Mouse (Mus musculus) hindbrain, embryonic 11.5 days (tissue): Measurements from ENCODE around the gene Ing5. TPM values are rescaled to one million over a fixed set of nuclear protein-coding genes. Genes with fewer than 3 reads are reported as not detected.
"Not testable (repeated sequence)": the region's sequence is repeated elsewhere in the genome, so short reads cannot be mapped to it uniquely, and the experiment has no call there.

Experiments used
- ATAC-seq: fragments of 200-750 bp; cut with Nextera tagmentation; 2 replicates; pipeline ENCODE4 v1.8.0; 2017; ENCODE audit warnings: mild to moderate bottlenecking, moderate TSS enrichment, moderate library complexity; ENCODE audit not compliant: low FRiP score
- DNase-seq: peaks from one replicate; pipeline ENCODE4 v3.0.0-alpha.2; 2015; ENCODE audit warnings: low spot score
- H3K27ac ChIP-seq: fragments of 300-500 bp; sonication (generic); 2 replicates; pipeline ENCODE4 v1.5.1; 2014; ENCODE audit warnings: mild to moderate bottlenecking, low read depth, low read length
- H3K27me3 ChIP-seq: fragments of 300-500 bp; sonication (generic); 2 replicates; pipeline ENCODE4 v1.6.1; 2014; ENCODE audit warnings: mild to moderate bottlenecking, low read length, moderate library complexity, mixed read lengths; ENCODE audit not compliant: control insufficient read depth, insufficient read depth
- H3K36me3 ChIP-seq: fragments of 300-500 bp; sonication (generic); 2 replicates; pipeline ENCODE4 v1.6.1; 2014; ENCODE audit warnings: mild to moderate bottlenecking, low read length, moderate library complexity, mixed read lengths; ENCODE audit not compliant: control insufficient read depth, insufficient read depth
- H3K4me1 ChIP-seq: fragments of 300-500 bp; sonication (generic); replicated peaks from 2 replicates; pipeline ENCODE4 v1.6.1; 2014; ENCODE audit warnings: low read length, mixed read lengths; ENCODE audit not compliant: control insufficient read depth, insufficient read depth
- H3K4me2 ChIP-seq: fragments of 300-500 bp; sonication (generic); replicated peaks from 2 replicates; pipeline ENCODE4 v1.6.1; 2014; ENCODE audit warnings: mild to moderate bottlenecking, low read depth, low read length
- H3K4me3 ChIP-seq: fragments of 300-500 bp; sonication (generic); 2 replicates; pipeline ENCODE4 v1.5.1; 2014; ENCODE audit warnings: low read depth, low read length
- H3K9ac ChIP-seq: fragments of 300-500 bp; sonication (generic); 2 replicates; pipeline ENCODE4 v1.6.1; 2014; ENCODE audit warnings: low read depth, low read length
- H3K9me3 ChIP-seq: fragments of 300-500 bp; sonication (generic); 2 replicates; pipeline ENCODE4 v1.6.1; 2016; ENCODE audit warnings: low read length; ENCODE audit not compliant: control insufficient read depth
- WGBS: fragments of 180-500 bp; shearing (Covaris S2); extraction: QIAGEN DNeasy Blood & Tissue Kit; methylation state at CpG from one replicate; pipeline ENCODE4 v1.1.7; 2014; 5-methylcytosine and 5-hydroxymethylcytosine counted together
- polyA plus RNA-seq: library from polyadenylated mRNA; unstranded; fragments of >200 nt; fragmentation: Nextera tagmentation; extraction: Ambion mirVana; gene quantifications from 2 replicates; pipeline ENCODE4 v1.2.1, GENCODE M21; 2014

The Ing5 gene
- polyA plus RNA-seq, 1 experiment from 2014 or later, result 15.0 TPM

GRCm38 (mm10) chr1:93836532-93836913, 32.8 kb downstream of the Ing5 start:
- no peak overlapping the region for H3K27ac ChIP-seq
- H3K9ac ChIP-seq, result no peak overlapping the region
- DNase-seq (no peak), ATAC-seq (no peak)
- H3K9me3 ChIP-seq, result no peaks in the 10 kb centered on the region
- WGBS, result 91% methylated on average over 2 of the region's 2 CpGs
- no peak overlapping the region for H3K4me2 ChIP-seq
- H3K27me3 ChIP-seq, result no peaks in the 10 kb centered on the region
- no peaks in the 10 kb centered on the region for H3K4me1 ChIP-seq
- no peak overlapping the region for H3K4me3 ChIP-seq
- H3K36me3 ChIP-seq, result no peaks in the 10 kb centered on the region

GRCm38 (mm10) chr1:93837335-93837734, 33.6 kb downstream of the Ing5 start:
- ATAC-seq, result no peak
- Histone ChIP-seq H3K4me2 (no peak overlapping the region), H3K36me3 (no peaks in the 10 kb centered on the region), H3K4me3 (no peak overlapping the region), H3K4me1 (no peaks in the 10 kb centered on the region), H3K27me3 (no peaks in the 10 kb centered on the region), H3K27ac (no peak overlapping the region), H3K9me3 (no peaks in the 10 kb centered on the region), H3K9ac (no peak overlapping the region)
- no peak for DNase-seq
- WGBS, result 95% methylated on average over 7 of the region's 8 CpGs

- H3K9me3 ChIP-seq, H3K4me2 ChIP-seq, H3K4me1 ChIP-seq, H3K4me3 ChIP-seq, H3K27ac ChIP-seq, H3K9ac ChIP-seq, ATAC-seq, DNase-seq, H3K27me3 ChIP-seq, H3K36me3 ChIP-seq: not testable (repeated sequence)
- 91% methylated on average over 6 of the region's 8 CpGs for WGBS
These were observed 34.8 kb downstream of the Ing5 start for GRCm38 (mm10) chr1:93838569-93838968.

GRCm38 (mm10) chr1:93845766-93846366, 42.1 kb downstream of the Ing5 start:
- ATAC-seq, result peak; percentile 60; the same call in 1 of the 2 replicates
- not testable (repeated sequence) for H3K9ac ChIP-seq, H3K36me3 ChIP-seq

GRCm38 (mm10) chr1:93855790-93856189, 52.0 kb downstream of the Ing5 start:
- not testable (repeated sequence) for H3K9me3 ChIP-seq, H3K27ac ChIP-seq, H3K27me3 ChIP-seq, H3K36me3 ChIP-seq, H3K9ac ChIP-seq, H3K4me2 ChIP-seq, DNase-seq, H3K4me3 ChIP-seq, H3K4me1 ChIP-seq, ATAC-seq
- WGBS, result 85% methylated on average over 4 of the region's 4 CpGs

More at GRCm38 (mm10) chr1:93845766-93846366, 42.1 kb downstream of the Ing5 start:
- H3K4me3 ChIP-seq, DNase-seq, H3K9me3 ChIP-seq, H3K4me1 ChIP-seq, H3K4me2 ChIP-seq, H3K27me3 ChIP-seq, H3K27ac ChIP-seq: not testable (repeated sequence)
- WGBS, result 88% methylated on average over 1 of the region's 3 CpGs

GRCm38 (mm10) chr1:93857370-93857769, 53.6 kb downstream of the Ing5 start:
- H3K27me3 ChIP-seq, result no peaks in the 10 kb centered on the region
- no peak overlapping the region for H3K4me2 ChIP-seq
- H3K9me3 ChIP-seq, result no peaks in the 10 kb centered on the region
- H3K36me3 ChIP-seq, result no peaks in the 10 kb centered on the region
- no peak for ATAC-seq
- 87% methylated on average over 6 of the region's 6 CpGs for WGBS
- no peak overlapping the region for H3K4me3 ChIP-seq
- H3K9ac ChIP-seq, result no peak overlapping the region
- H3K27ac ChIP-seq, result no peak overlapping the region
- H3K4me1 ChIP-seq, result no peaks in the 10 kb centered on the region
- DNase-seq, result no peak

GRCm38 (mm10) chr1:93857991-93858390, 54.2 kb downstream of the Ing5 start:
- no peak overlapping the region for H3K9ac ChIP-seq
- no peak overlapping the region for H3K4me3 ChIP-seq
- no peak overlapping the region for H3K4me2 ChIP-seq
- H3K36me3 ChIP-seq, result no peaks in the 10 kb centered on the region
- no peak overlapping the region for H3K27ac ChIP-seq
- 84% methylated on average over 3 of the region's 3 CpGs for WGBS
- no peak for ATAC-seq
- H3K4me1 ChIP-seq, result no peaks in the 10 kb centered on the region
- no peaks in the 10 kb centered on the region for H3K27me3 ChIP-seq
- no peaks in the 10 kb centered on the region for H3K9me3 ChIP-seq
- DNase-seq, result no peak

- Histone ChIP-seq H3K9ac (no peak overlapping the region), H3K9me3 (no peaks in the 10 kb centered on the region), H3K27ac (no peak overlapping the region), H3K4me1 (no peaks in the 10 kb centered on the region), H3K4me3 (no peak overlapping the region), H3K27me3 (no peaks in the 10 kb centered on the region), H3K36me3 (no peaks in the 10 kb centered on the region), H3K4me2 (no peak overlapping the region)
- no peak for ATAC-seq
- DNase-seq, result no peak
These were observed 55.9 kb downstream of the Ing5 start for GRCm38 (mm10) chr1:93859619-93860018.

- not testable (repeated sequence) for H3K36me3 ChIP-seq, DNase-seq, H3K4me3 ChIP-seq, H3K27ac ChIP-seq, H3K4me1 ChIP-seq, H3K4me2 ChIP-seq, ATAC-seq, H3K9ac ChIP-seq, H3K9me3 ChIP-seq, H3K27me3 ChIP-seq
- 64% methylated on average over 2 of the region's 2 CpGs for WGBS
These were observed 57.3 kb downstream of the Ing5 start, which contains the start of gene Gal3st2 for GRCm38 (mm10) chr1:93861048-93861447. Gene Gal3st2 (plus strand): TSS chr1:93861306.
